Mouse (Mus musculus) kidney, embryonic 14.5 days (tissue): ENCODE results near the gene Dppa3. TPM values are rescaled to one million over a fixed set of nuclear protein-coding genes. Genes with fewer than 3 reads are reported as not detected.

Experiments
- ATAC-seq: fragments of 200-750 bp; cut with Nextera tagmentation; 2 replicates; pipeline ENCODE4 v1.8.0; 2017; ENCODE audit warnings: moderate number of reproducible peaks, mild to moderate bottlenecking, moderate TSS enrichment, moderate library complexity; ENCODE audit not compliant: low FRiP score, low TSS enrichment
- H3K27ac ChIP-seq: fragments of 300-500 bp; sonication (generic); 2 replicates; pipeline ENCODE4 v1.5.1; 2014; ENCODE audit warnings: low read depth, mild to moderate bottlenecking, low read length, moderate library complexity, mixed read lengths
- H3K27me3 ChIP-seq: fragments of 300-500 bp; sonication (generic); 2 replicates; pipeline ENCODE4 v1.6.1; 2014; ENCODE audit warnings: mild to moderate bottlenecking, low read length; ENCODE audit not compliant: control insufficient read depth, insufficient read depth
- H3K36me3 ChIP-seq: fragments of 300-500 bp; sonication (generic); 2 replicates; pipeline ENCODE4 v1.6.1; 2014; ENCODE audit warnings: low read length, mixed read lengths; ENCODE audit not compliant: control insufficient read depth, insufficient read depth
- H3K4me1 ChIP-seq: fragments of 300-500 bp; sonication (generic); 2 replicates; pipeline ENCODE4 v1.6.1; 2014; ENCODE audit warnings: low read length, mixed read lengths; ENCODE audit not compliant: control insufficient read depth, insufficient read depth
- H3K4me2 ChIP-seq: fragments of 300-500 bp; sonication (generic); replicated peaks from 2 replicates; pipeline ENCODE4 v1.6.1; 2014; ENCODE audit warnings: low read depth, mild to moderate bottlenecking, low read length
- H3K4me3 ChIP-seq: fragments of 300-500 bp; sonication (generic); 2 replicates; pipeline ENCODE4 v1.5.1; 2014; ENCODE audit warnings: mild to moderate bottlenecking, low read length
- H3K9ac ChIP-seq: fragments of 300-500 bp; sonication (generic); 2 replicates; pipeline ENCODE4 v1.6.1; 2014; ENCODE audit warnings: low read depth, mild to moderate bottlenecking, low read length, moderate library complexity
- H3K9me3 ChIP-seq: fragments of 300-500 bp; sonication (generic); 2 replicates; pipeline ENCODE4 v1.6.1; 2016; ENCODE audit warnings: low read length; ENCODE audit not compliant: control insufficient read depth
- WGBS: fragments of 180-500 bp; shearing (Covaris S2); extraction: QIAGEN DNeasy Blood & Tissue Kit; methylation state at CpG from one replicate; pipeline ENCODE4 v1.1.7; 2014; 5-methylcytosine and 5-hydroxymethylcytosine counted together
- polyA plus RNA-seq: library from polyadenylated mRNA; unstranded; fragments of >200 nt; fragmentation: Nextera tagmentation; extraction: Ambion mirVana; gene quantifications from 2 replicates; pipeline ENCODE4 v1.2.1, GENCODE M21; 2014

Gene Dppa3
- not detected in 2 replicates for polyA plus RNA-seq

- H3K27ac ChIP-seq: no peak within 1 kb of the TSS
- no peaks in the 10 kb centered on the region for H3K27me3 ChIP-seq
- no peak within 1 kb of the TSS for H3K9ac ChIP-seq
- 0 out of 2 replicates have a peak within 1 kb of the TSS, but pooled peaks have one; percentile 7 for H3K4me3 ChIP-seq
- 92% methylated on average over 8 of the region's 8 CpGs for WGBS
- H3K9me3 ChIP-seq: no peaks in the 10 kb centered on the region
- no peak within 1 kb of the TSS for H3K4me2 ChIP-seq
- ATAC-seq: no peak
- no peaks in the 10 kb centered on the region for H3K4me1 ChIP-seq
- H3K36me3 ChIP-seq: no peaks in the 10 kb centered on the region
Observed at GRCm38 (mm10) chr6:122626110-122626509, at the start of gene Dppa3. Gene Dppa3 (plus strand): TSS chr6:122626410.

- Histone ChIP-seq H3K9me3 (no peaks in the 10 kb centered on the region), H3K4me2 (no peak overlapping the region), H3K4me1 (no peaks in the 10 kb centered on the region), H3K27ac (no peak overlapping the region), H3K27me3 (no peaks in the 10 kb centered on the region), H3K4me3 (no peak overlapping the region), H3K36me3 (no peaks in the 10 kb centered on the region), H3K9ac (no peak overlapping the region)
- no peak for ATAC-seq
- WGBS: 86% methylated on average over 3 of the region's 3 CpGs
Observed at GRCm38 (mm10) chr6:122577030-122577429, 49.2 kb upstream of the Dppa3 start.

GRCm38 (mm10) chr6:122579086-122579485 lies 47.1 kb upstream of the Dppa3 start:
- Histone ChIP-seq H3K27ac (no peak overlapping the region), H3K9ac (no peak overlapping the region), H3K4me2 (no peak overlapping the region), H3K9me3 (no peaks in the 10 kb centered on the region), H3K4me3 (no peak overlapping the region), H3K36me3 (no peaks in the 10 kb centered on the region), H3K27me3 (no peaks in the 10 kb centered on the region), H3K4me1 (no peaks in the 10 kb centered on the region)
- ATAC-seq: no peak
- WGBS: 74% methylated on average over 1 of the region's 1 CpGs

- Histone ChIP-seq H3K9ac (no peak overlapping the region), H3K4me3 (no peak overlapping the region), H3K27me3 (no peaks in the 10 kb centered on the region), H3K4me1 (no peaks in the 10 kb centered on the region), H3K4me2 (no peak overlapping the region), H3K9me3 (no peaks in the 10 kb centered on the region), H3K27ac (no peak overlapping the region), H3K36me3 (no peaks in the 10 kb centered on the region)
- WGBS: 85% methylated on average over 13 of the region's 13 CpGs
- no peak for ATAC-seq
Observed at GRCm38 (mm10) chr6:122591027-122591758, 35.0 kb upstream of the Dppa3 start.

GRCm38 (mm10) chr6:122592905-122593304 lies 33.3 kb upstream of the Dppa3 start:
- ATAC-seq: no peak
- H3K9me3 ChIP-seq: no peaks in the 10 kb centered on the region
- H3K4me2 ChIP-seq: no peak overlapping the region
- no peaks in the 10 kb centered on the region for H3K27me3 ChIP-seq
- H3K36me3 ChIP-seq: no peaks in the 10 kb centered on the region
- no peak overlapping the region for H3K9ac ChIP-seq
- H3K4me3 ChIP-seq: no peak overlapping the region
- 92% methylated on average over 2 of the region's 2 CpGs for WGBS
- no peak overlapping the region for H3K27ac ChIP-seq
- H3K4me1 ChIP-seq: no peaks in the 10 kb centered on the region

- Histone ChIP-seq H3K36me3 (no peaks in the 10 kb centered on the region), H3K4me2 (no peak overlapping the region), H3K4me1 (no peaks in the 10 kb centered on the region), H3K27ac (no peak overlapping the region), H3K27me3 (no peaks in the 10 kb centered on the region), H3K9me3 (no peaks in the 10 kb centered on the region), H3K4me3 (no peak overlapping the region), H3K9ac (no peak overlapping the region)
- WGBS: 28% methylated on average over 7 of the region's 7 CpGs
- 0 out of 2 replicates have a peak, but pooled peaks have one; percentile 57 for ATAC-seq
Observed at GRCm38 (mm10) chr6:122595637-122596036, 30.6 kb upstream of the Dppa3 start.

- H3K36me3 ChIP-seq: no peaks in the 10 kb centered on the region
- H3K27me3 ChIP-seq: no peaks in the 10 kb centered on the region
- no peak overlapping the region for H3K4me2 ChIP-seq
- H3K9me3 ChIP-seq: no peaks in the 10 kb centered on the region
- ATAC-seq: no peak
- no peaks in the 10 kb centered on the region for H3K4me1 ChIP-seq
- H3K27ac ChIP-seq: no peak overlapping the region
- no peak overlapping the region for H3K9ac ChIP-seq
- H3K4me3 ChIP-seq: no peak overlapping the region
- 90% methylated on average over 7 of the region's 7 CpGs for WGBS
Observed at GRCm38 (mm10) chr6:122596608-122597007, 29.6 kb upstream of the Dppa3 start.

GRCm38 (mm10) chr6:122598014-122598413 lies 28.2 kb upstream of the Dppa3 start:
- Histone ChIP-seq H3K4me2 (no peak overlapping the region), H3K4me1 (no peaks in the 10 kb centered on the region), H3K9ac (no peak overlapping the region), H3K9me3 (no peaks in the 10 kb centered on the region), H3K36me3 (no peaks in the 10 kb centered on the region), H3K27me3 (no peaks in the 10 kb centered on the region), H3K27ac (no peak overlapping the region), H3K4me3 (no peak overlapping the region)
- ATAC-seq: no peak
- WGBS: 99% methylated on average over 4 of the region's 4 CpGs

GRCm38 (mm10) chr6:122598436-122598835 lies 27.8 kb upstream of the Dppa3 start:
- Histone ChIP-seq H3K27me3 (no peaks in the 10 kb centered on the region), H3K36me3 (no peaks in the 10 kb centered on the region), H3K4me2 (no peak overlapping the region), H3K27ac (no peak overlapping the region), H3K4me3 (no peak overlapping the region), H3K9ac (no peak overlapping the region), H3K4me1 (no peaks in the 10 kb centered on the region), H3K9me3 (no peaks in the 10 kb centered on the region)
- ATAC-seq: no peak
- WGBS: 89% methylated on average over 6 of the region's 6 CpGs
